Mouse (Mus musculus) hindlimb bud, embryonic 11.5 days (tissue): ENCODE measurements around the gene Ddx6.

Experiments
- DNase-seq: peaks from one replicate; pipeline ENCODE4 v3.0.0-alpha.2; 2012; ENCODE audit warnings: low read depth, low spot score; ENCODE audit errors: extremely low spot score

Gene Ddx6

DNA sequence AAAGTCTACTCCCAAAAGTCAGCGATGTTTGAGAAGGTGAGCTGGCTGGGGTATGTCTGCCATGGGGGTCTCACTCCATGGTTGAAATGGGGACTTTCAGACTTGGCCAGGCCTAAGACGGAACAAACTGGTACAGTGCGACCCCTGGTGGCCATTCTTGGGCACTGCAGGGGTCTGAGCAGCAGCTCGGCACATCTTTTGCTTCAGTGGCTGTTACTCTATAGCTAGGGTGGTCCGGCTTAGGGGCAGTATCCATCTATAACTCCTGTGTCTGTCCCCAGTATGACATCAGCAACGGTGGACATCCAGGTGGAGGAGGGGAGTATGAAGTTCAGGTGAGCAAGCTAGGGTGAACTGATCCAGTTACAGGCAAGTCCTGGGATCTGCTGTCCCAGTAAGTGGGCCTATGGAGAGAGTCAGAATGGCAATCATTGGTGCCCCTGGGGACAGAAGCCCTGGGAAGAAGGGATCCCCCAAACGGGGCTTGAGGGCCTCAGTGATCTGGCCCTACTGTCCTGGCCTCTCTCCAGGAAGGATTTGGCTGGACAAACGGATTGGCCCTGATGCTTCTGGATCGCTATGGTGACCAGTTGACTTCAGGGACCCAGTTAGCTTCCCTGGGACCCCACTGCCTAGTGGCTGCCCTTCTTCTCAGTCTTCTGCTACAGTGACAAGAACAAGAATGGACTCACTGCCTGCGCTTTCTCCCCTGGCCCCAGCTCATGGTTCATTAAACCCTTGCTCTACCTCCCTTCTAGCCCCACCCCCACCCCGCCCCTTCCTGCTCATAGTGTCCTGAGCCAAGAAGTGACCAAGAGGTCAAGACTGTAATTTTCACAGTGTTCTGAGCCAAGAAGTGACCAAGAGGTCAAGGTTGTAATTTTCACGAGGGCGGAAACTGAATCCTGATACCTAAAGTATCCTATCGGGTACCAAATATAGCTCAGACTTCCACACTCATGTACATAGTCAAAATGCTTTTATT is 80.9 kb downstream of the Ddx6 start:
- no peak for DNase-seq

DNA sequence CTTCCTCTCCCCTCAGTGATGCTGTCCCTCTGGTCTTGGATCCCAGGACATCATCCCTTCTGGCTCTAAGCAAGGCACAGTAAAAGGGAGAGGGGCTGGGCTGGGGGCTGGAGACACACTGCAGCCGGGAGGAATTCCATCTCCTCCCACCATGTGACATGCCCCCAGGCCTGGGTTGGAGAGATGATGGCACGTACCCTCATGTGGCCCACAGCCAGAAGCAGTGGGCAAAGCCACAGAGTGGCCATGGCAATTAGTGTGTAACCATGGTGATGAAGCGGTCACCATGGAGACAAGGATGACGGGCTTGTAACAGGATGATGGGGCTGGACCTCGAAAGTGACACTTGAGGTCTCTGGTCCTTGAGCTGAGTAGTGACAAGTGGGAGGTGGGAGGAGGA is 81.9 kb downstream of the Ddx6 start:
- DNase-seq, result no peak

DNA sequence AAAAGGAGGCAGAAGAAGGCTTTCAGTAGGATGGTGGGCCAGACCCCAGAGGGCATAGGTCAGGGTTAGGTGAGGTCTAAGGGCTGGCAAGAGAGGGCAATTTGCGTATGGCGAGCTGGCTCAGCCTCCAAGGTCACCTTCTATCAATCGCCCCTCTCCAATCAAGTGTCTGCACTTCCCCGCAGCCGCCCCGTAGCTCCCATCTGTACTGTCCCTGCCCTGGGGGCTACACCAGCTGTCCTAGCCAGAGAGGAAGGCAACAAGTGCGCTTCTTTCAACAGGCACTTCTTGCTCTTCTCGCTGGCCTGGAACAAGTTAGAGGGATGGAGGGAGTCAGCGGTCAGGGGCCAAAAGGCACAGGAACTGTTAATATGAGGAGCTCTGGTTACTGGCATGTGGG is 83.3 kb downstream of the Ddx6 start:
- no peak for DNase-seq
